In the genomic region with DNA sequence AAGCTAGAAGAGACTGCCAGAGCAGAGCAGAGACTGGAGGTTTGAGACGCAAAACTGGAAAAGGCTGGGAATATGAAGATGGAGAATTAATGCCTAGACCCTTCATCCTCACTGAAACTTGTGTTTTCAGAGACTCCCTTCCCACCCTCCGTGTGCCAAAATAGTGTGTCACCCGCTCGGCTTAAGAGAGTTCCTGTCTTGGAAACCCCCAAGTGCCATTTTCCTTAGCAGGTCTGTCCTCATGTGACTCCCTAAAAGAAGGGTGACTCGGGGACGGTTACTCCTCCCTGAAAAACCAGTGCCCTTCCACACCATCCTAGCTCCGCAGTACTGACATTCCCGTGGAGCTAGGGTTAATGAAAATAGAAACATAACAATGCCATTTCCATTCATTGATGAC, we compare ENCODE assay signal across 8 mouse cellular contexts. TPM values are rescaled to one million over a fixed set of nuclear protein-coding genes. Genes with fewer than 3 reads are reported as not detected.
DNase-seq lines count a peak whose midpoint lies in the region; ATAC-seq and TF ChIP-seq lines count a peak whose summit lies in the region.

No protein-coding gene starts in this region.

- peaks cover 20% of the 10 kb centered on the region for H3K4me1 ChIP-seq in heart, embryonic 16.5 days (ENCODE audit: control insufficient read depth, insufficient read depth, low read length)
- peaks cover 68% of the 10 kb centered on the region for H3K4me1 ChIP-seq in G1E (ENCODE audit: insufficient read depth, low read depth, low read length)
- peaks cover 54% of the 10 kb centered on the region for H3K4me1 ChIP-seq in hindbrain, embryonic 10.5 days (replicated peaks)
- peaks cover 20% of the 10 kb centered on the region for H3K4me1 ChIP-seq in midbrain, embryonic 11.5 days (ENCODE audit: control insufficient read depth, insufficient read depth, low read length)

- peaks cover 5% of the 10 kb centered on the region for H3K27me3 ChIP-seq in heart, embryonic 16.5 days (ENCODE audit: control insufficient read depth, insufficient read depth, low read length)
- no peaks in the 10 kb centered on the region for H3K27me3 ChIP-seq in G1E (ENCODE audit: insufficient read depth, low read length)
- H3K27me3 ChIP-seq in hindbrain, embryonic 10.5 days (ENCODE audit: insufficient read depth, poor library complexity, severe bottlenecking): peaks cover 19% of the 10 kb centered on the region
- H3K27me3 ChIP-seq in midbrain, embryonic 11.5 days (ENCODE audit: control insufficient read depth, insufficient read depth, low read length): no peaks in the 10 kb centered on the region

- no peaks in the 10 kb centered on the region for H3K9me3 ChIP-seq in heart, embryonic 16.5 days (replicated peaks; ENCODE audit: control insufficient read depth, low read length)
- H3K9me3 ChIP-seq in G1E (replicated peaks): no peaks in the 10 kb centered on the region
- H3K9me3 ChIP-seq in hindbrain, embryonic 10.5 days: no peaks in the 10 kb centered on the region
- no peaks in the 10 kb centered on the region for H3K9me3 ChIP-seq in midbrain, embryonic 11.5 days (ENCODE audit: control insufficient read depth, low read length)

- H3K27ac ChIP-seq in heart, embryonic 16.5 days (ENCODE audit: low read length): peak overlapping the region; percentile 89; the same call in 1 of the 2 replicates
- H3K27ac ChIP-seq in hindbrain, embryonic 10.5 days: peak overlapping the region; percentile 99
- H3K27ac ChIP-seq in midbrain, embryonic 11.5 days (ENCODE audit: low read depth, low read length): no peak overlapping the region; the same call in 1 of the 2 replicates

- no peak for ATAC-seq in heart, embryonic 16.5 days (replicated peaks; ENCODE audit: extremely low read depth, insufficient read depth, low FRiP score)
- ATAC-seq in G1E (ENCODE audit: extremely low read depth, insufficient number of reproducible peaks, low FRiP score, poor library complexity, severe bottlenecking): no peak
- no peak for ATAC-seq in midbrain, embryonic 11.5 days (ENCODE audit: low FRiP score)

- H3K36me3 ChIP-seq in heart, embryonic 16.5 days (ENCODE audit: control insufficient read depth, insufficient read depth): no peaks in the 10 kb centered on the region
- H3K36me3 ChIP-seq in G1E (replicated peaks): peaks cover 21% of the 10 kb centered on the region
- H3K36me3 ChIP-seq in hindbrain, embryonic 10.5 days: peaks cover 3% of the 10 kb centered on the region; the same call in 1 of the 2 replicates
- no peaks in the 10 kb centered on the region for H3K36me3 ChIP-seq in midbrain, embryonic 11.5 days (ENCODE audit: control insufficient read depth, insufficient read depth, low read length)

- peak overlapping the region; percentile 78 for H3K4me3 ChIP-seq in heart, embryonic 16.5 days (ENCODE audit: low read length)
- H3K4me3 ChIP-seq in G1E (ENCODE audit: low read depth, low read length): peak overlapping the region; percentile 99
- H3K4me3 ChIP-seq in hindbrain, embryonic 10.5 days: peak overlapping the region; percentile 82
- H3K4me3 ChIP-seq in midbrain, embryonic 11.5 days (ENCODE audit: low read depth, low read length): peak overlapping the region; percentile 72

- no peak for DNase-seq in heart, postnatal 25 days (ENCODE audit: low spot score)
- DNase-seq in G1E (ENCODE audit: low spot score): no peak
- DNase-seq in hindbrain, embryonic 10.5 days (ENCODE audit: low spot score): no peak
- peak; percentile 88 for DNase-seq in midbrain, embryonic 11.5 days (ENCODE audit: low spot score, missing footprints)
- no peak for DNase-seq in ovary, postnatal 10 days (ENCODE audit: low spot score)
- DNase-seq in cerebellum, postnatal 14 days: no peak
- no peak for DNase-seq in thymus, postnatal 0 days (ENCODE audit: low spot score)

- intact Hi-C loops in heart, postnatal 25 days (cut with DNase I): no loop called here

- 2% methylated on average over 8 of the region's 8 CpGs for WGBS in heart, embryonic 16.5 days
- WGBS in hindbrain, embryonic 10.5 days: 2% methylated on average over 8 of the region's 8 CpGs
- WGBS in midbrain, embryonic 11.5 days: 4% methylated on average over 8 of the region's 8 CpGs

- TF ChIP-seq CTCF in G1E (IDR thresholded peaks at IDR 0.05; ENCODE audit: low read depth, low read length): no peak

- H3K9ac ChIP-seq in heart, embryonic 16.5 days (ENCODE audit: low read length): peak overlapping the region; percentile 77
- peak overlapping the region; percentile 96 for H3K9ac ChIP-seq in midbrain, embryonic 11.5 days (ENCODE audit: low read length)

- peak overlapping the region; percentile 68 for H3K4me2 ChIP-seq in heart, embryonic 16.5 days (ENCODE audit: low read depth, low read length)
- H3K4me2 ChIP-seq in midbrain, embryonic 11.5 days: peak overlapping the region; percentile 77

RNA-seq across cellular contexts. Expression of a gene that starts 0.2 kb away (rescaled TPM):
- 51.4 and 68.8 TPM in 2 replicates for polyA plus RNA-seq in heart, embryonic 16.5 days (2015; fragmentation: Nextera tagmentation; extraction: Ambion mirVana)
- total RNA-seq in heart, postnatal 25 days (2021): 10 to 100 TPM; 54.7 to 59.7 TPM
- 465 and 522 TPM in 2 replicates for total RNA-seq in G1E (2014; fragmentation: Nextera tagmentation)
- 182 and 249 TPM in 2 replicates for total RNA-seq in G1E (2017)
- 555 and 575 TPM in 2 replicates for polyA plus RNA-seq in G1E (2012)
- 113 and 125 TPM in 2 replicates for polyA plus RNA-seq in hindbrain, embryonic 10.5 days (2016; fragmentation: Nextera tagmentation; extraction: Ambion mirVana)
- 110 and 113 TPM in 2 replicates for polyA plus RNA-seq in midbrain, embryonic 11.5 days (2014; fragmentation: Nextera tagmentation; extraction: Ambion mirVana)
- polyA plus RNA-seq in thymus, postnatal 0 days (2015; fragmentation: Nextera tagmentation; extraction: Ambion mirVana): 165 and 193 TPM in 2 replicates

RNA-seq across cellular contexts. Expression of a gene that starts 22.8 kb away (rescaled TPM):
- polyA plus RNA-seq in heart, embryonic 16.5 days (2015; fragmentation: Nextera tagmentation; extraction: Ambion mirVana): 85.3 and 99.1 TPM in 2 replicates
- total RNA-seq in heart, postnatal 25 days (2021): 10 to 100 TPM; 87.3 to 94.7 TPM
- total RNA-seq in G1E (2014; fragmentation: Nextera tagmentation) (66.0 and 68.2 TPM in 2 replicates), G1E (2017) (104 and 121 TPM in 2 replicates)
- 10.8 and 12.8 TPM in 2 replicates for polyA plus RNA-seq in G1E (2012)
- 76.3 and 78.3 TPM in 2 replicates for polyA plus RNA-seq in hindbrain, embryonic 10.5 days (2016; fragmentation: Nextera tagmentation; extraction: Ambion mirVana)
- polyA plus RNA-seq in midbrain, embryonic 11.5 days (2014; fragmentation: Nextera tagmentation; extraction: Ambion mirVana): 94.2 and 105 TPM in 2 replicates
- 91.4 and 98.8 TPM in 2 replicates for polyA plus RNA-seq in thymus, postnatal 0 days (2015; fragmentation: Nextera tagmentation; extraction: Ambion mirVana)
